Mouse (Mus musculus) hindbrain, embryonic 11.5 days (tissue): ENCODE data around the gene Asic2. TPM values are rescaled to one million over a fixed set of nuclear protein-coding genes. Genes with fewer than 3 reads are reported as not detected.

Experiments
- ATAC-seq: fragments of 200-750 bp; cut with Nextera tagmentation; 2 replicates; pipeline ENCODE4 v1.8.0; 2017; ENCODE audit warnings: mild to moderate bottlenecking, moderate TSS enrichment, moderate library complexity; ENCODE audit not compliant: low FRiP score
- DNase-seq: peaks from one replicate; pipeline ENCODE4 v3.0.0-alpha.2; 2015; ENCODE audit warnings: low spot score
- H3K27ac ChIP-seq: fragments of 300-500 bp; sonication (generic); 2 replicates; pipeline ENCODE4 v1.5.1; 2014; ENCODE audit warnings: mild to moderate bottlenecking, low read depth, low read length
- H3K27me3 ChIP-seq: fragments of 300-500 bp; sonication (generic); 2 replicates; pipeline ENCODE4 v1.6.1; 2014; ENCODE audit warnings: mild to moderate bottlenecking, low read length, moderate library complexity, mixed read lengths; ENCODE audit not compliant: control insufficient read depth, insufficient read depth
- H3K36me3 ChIP-seq: fragments of 300-500 bp; sonication (generic); 2 replicates; pipeline ENCODE4 v1.6.1; 2014; ENCODE audit warnings: mild to moderate bottlenecking, low read length, moderate library complexity, mixed read lengths; ENCODE audit not compliant: control insufficient read depth, insufficient read depth
- H3K4me1 ChIP-seq: fragments of 300-500 bp; sonication (generic); replicated peaks from 2 replicates; pipeline ENCODE4 v1.6.1; 2014; ENCODE audit warnings: low read length, mixed read lengths; ENCODE audit not compliant: control insufficient read depth, insufficient read depth
- H3K4me2 ChIP-seq: fragments of 300-500 bp; sonication (generic); replicated peaks from 2 replicates; pipeline ENCODE4 v1.6.1; 2014; ENCODE audit warnings: mild to moderate bottlenecking, low read depth, low read length
- H3K4me3 ChIP-seq: fragments of 300-500 bp; sonication (generic); 2 replicates; pipeline ENCODE4 v1.5.1; 2014; ENCODE audit warnings: low read depth, low read length
- H3K9ac ChIP-seq: fragments of 300-500 bp; sonication (generic); 2 replicates; pipeline ENCODE4 v1.6.1; 2014; ENCODE audit warnings: low read depth, low read length
- H3K9me3 ChIP-seq: fragments of 300-500 bp; sonication (generic); 2 replicates; pipeline ENCODE4 v1.6.1; 2016; ENCODE audit warnings: low read length; ENCODE audit not compliant: control insufficient read depth
- WGBS: fragments of 180-500 bp; shearing (Covaris S2); extraction: QIAGEN DNeasy Blood & Tissue Kit; methylation state at CpG from one replicate; pipeline ENCODE4 v1.1.7; 2014; 5-methylcytosine and 5-hydroxymethylcytosine counted together
- polyA plus RNA-seq: library from polyadenylated mRNA; unstranded; fragments of >200 nt; fragmentation: Nextera tagmentation; extraction: Ambion mirVana; gene quantifications from 2 replicates; pipeline ENCODE4 v1.2.1, GENCODE M21; 2014

The Asic2 gene
- polyA plus RNA-seq, 1 experiment from 2014 or later, result 1.7 TPM

GRCm38 (mm10) chr11:81100829-81101228 lies 867.4 kb downstream of the Asic2 start:
- H3K27me3 ChIP-seq, result no peaks in the 10 kb centered on the region
- no peak overlapping the region for H3K4me2 ChIP-seq
- no peak for DNase-seq
- no peak overlapping the region for H3K4me3 ChIP-seq
- H3K27ac ChIP-seq, result no peak overlapping the region
- no peaks in the 10 kb centered on the region for H3K36me3 ChIP-seq
- 77% methylated on average over 6 of the region's 6 CpGs for WGBS
- no peaks in the 10 kb centered on the region for H3K4me1 ChIP-seq
- ATAC-seq, result no peak
- no peak overlapping the region for H3K9ac ChIP-seq
- H3K9me3 ChIP-seq, result no peaks in the 10 kb centered on the region

GRCm38 (mm10) chr11:81096011-81096410 lies 872.2 kb downstream of the Asic2 start:
- H3K4me1 ChIP-seq, result no peaks in the 10 kb centered on the region
- no peaks in the 10 kb centered on the region for H3K9me3 ChIP-seq
- DNase-seq (no peak), ATAC-seq (no peak)
- no peaks in the 10 kb centered on the region for H3K27me3 ChIP-seq
- no peak overlapping the region for H3K27ac ChIP-seq
- H3K4me3 ChIP-seq, result no peak overlapping the region
- 81% methylated on average over 6 of the region's 6 CpGs for WGBS
- H3K9ac ChIP-seq, result no peak overlapping the region
- no peaks in the 10 kb centered on the region for H3K36me3 ChIP-seq
- H3K4me2 ChIP-seq, result no peak overlapping the region

GRCm38 (mm10) chr11:81094581-81094980 lies 873.7 kb downstream of the Asic2 start:
- ATAC-seq, result no peak

GRCm38 (mm10) chr11:81092161-81092560 lies 876.1 kb downstream of the Asic2 start:
- DNase-seq, result no peak
- no peaks in the 10 kb centered on the region for H3K4me1 ChIP-seq
- WGBS, result 85% methylated on average over 2 of the region's 2 CpGs
- ATAC-seq, result no peak
- H3K4me3 ChIP-seq, result no peak overlapping the region
- H3K9ac ChIP-seq, result no peak overlapping the region
- no peak overlapping the region for H3K27ac ChIP-seq
- H3K4me2 ChIP-seq, result no peak overlapping the region
- H3K9me3 ChIP-seq, result no peaks in the 10 kb centered on the region
- H3K36me3 ChIP-seq, result no peaks in the 10 kb centered on the region
- no peaks in the 10 kb centered on the region for H3K27me3 ChIP-seq

More at GRCm38 (mm10) chr11:81094581-81094980, 873.7 kb downstream of the Asic2 start:
- WGBS, result 80% methylated on average over 8 of the region's 8 CpGs
- no peak for DNase-seq
- H3K4me1 ChIP-seq, result no peaks in the 10 kb centered on the region
- H3K36me3 ChIP-seq, result no peaks in the 10 kb centered on the region
- H3K4me3 ChIP-seq, result no peak overlapping the region
- no peak overlapping the region for H3K4me2 ChIP-seq
- H3K27ac ChIP-seq, result no peak overlapping the region
- H3K9ac ChIP-seq, result no peak overlapping the region
- H3K27me3 ChIP-seq, result no peaks in the 10 kb centered on the region
- H3K9me3 ChIP-seq, result no peaks in the 10 kb centered on the region

GRCm38 (mm10) chr11:81083822-81084221 lies 884.4 kb downstream of the Asic2 start:
- DNase-seq, result no peak
- no peaks in the 10 kb centered on the region for H3K9me3 ChIP-seq
- no peak for ATAC-seq
- H3K27me3 ChIP-seq, result no peaks in the 10 kb centered on the region
- 86% methylated on average over 4 of the region's 4 CpGs for WGBS
- no peak overlapping the region for H3K4me3 ChIP-seq
- no peak overlapping the region for H3K27ac ChIP-seq
- no peaks in the 10 kb centered on the region for H3K4me1 ChIP-seq
- H3K36me3 ChIP-seq, result no peaks in the 10 kb centered on the region
- H3K9ac ChIP-seq, result no peak overlapping the region
- H3K4me2 ChIP-seq, result no peak overlapping the region

GRCm38 (mm10) chr11:81080076-81080805 lies 888.0 kb downstream of the Asic2 start:
- 75% methylated on average over 11 of the region's 11 CpGs for WGBS
- Histone ChIP-seq H3K9ac (no peak overlapping the region), H3K4me2 (no peak overlapping the region), H3K36me3 (no peaks in the 10 kb centered on the region), H3K27ac (no peak overlapping the region), H3K4me3 (no peak overlapping the region), H3K27me3 (no peaks in the 10 kb centered on the region), H3K4me1 (no peaks in the 10 kb centered on the region), H3K9me3 (no peaks in the 10 kb centered on the region)
- no peak for ATAC-seq
- DNase-seq, result no peak

- H3K27ac ChIP-seq, result no peak overlapping the region
- no peak for ATAC-seq
- H3K9me3 ChIP-seq, result no peaks in the 10 kb centered on the region
- WGBS, result 72% methylated on average over 3 of the region's 3 CpGs
- no peak for DNase-seq
- H3K4me3 ChIP-seq, result no peak overlapping the region
- H3K27me3 ChIP-seq, result no peaks in the 10 kb centered on the region
- H3K36me3 ChIP-seq, result no peaks in the 10 kb centered on the region
- H3K9ac ChIP-seq, result no peak overlapping the region
- H3K4me1 ChIP-seq, result no peaks in the 10 kb centered on the region
- H3K4me2 ChIP-seq, result no peak overlapping the region
These were observed 889.0 kb downstream of the Asic2 start for GRCm38 (mm10) chr11:81079237-81079636.

- no peaks in the 10 kb centered on the region for H3K4me1 ChIP-seq
- whole genome bisulfite sequencing, result 93% methylated on average over 4 of the region's 4 CpGs
- H3K4me2 ChIP-seq, result no peak overlapping the region
- no peak for ATAC-seq
- no peak overlapping the region for H3K27ac ChIP-seq
- no peaks in the 10 kb centered on the region for H3K27me3 ChIP-seq
- H3K9ac ChIP-seq, result no peak overlapping the region
- no peaks in the 10 kb centered on the region for H3K36me3 ChIP-seq
- H3K4me3 ChIP-seq, result no peak overlapping the region
- no peaks in the 10 kb centered on the region for H3K9me3 ChIP-seq
- no peak for DNase-seq
These were observed 896.4 kb downstream of the Asic2 start for GRCm38 (mm10) chr11:81071836-81072235.

- ATAC-seq (no peak), DNase-seq (no peak)
- H3K9me3 ChIP-seq, result no peaks in the 10 kb centered on the region
- no peaks in the 10 kb centered on the region for H3K36me3 ChIP-seq
- H3K4me3 ChIP-seq, result no peak overlapping the region
- 93% methylated on average over 11 of the region's 11 CpGs for WGBS
- H3K4me1 ChIP-seq, result no peaks in the 10 kb centered on the region
- no peaks in the 10 kb centered on the region for H3K27me3 ChIP-seq
- H3K4me2 ChIP-seq, result no peak overlapping the region
- H3K9ac ChIP-seq, result no peak overlapping the region
- H3K27ac ChIP-seq, result no peak overlapping the region
These were observed 902.9 kb downstream of the Asic2 start for GRCm38 (mm10) chr11:81065386-81065785.
